Mouse (Mus musculus) megakaryocyte, adult 5-6 weeks (primary cell): ENCODE measurements around the gene Dqx1. TPM values are rescaled to one million over a fixed set of nuclear protein-coding genes. Genes with fewer than 3 reads are reported as not detected.

Experiments
- ATAC-seq: 2 replicates; pipeline ENCODE4 v1.8.0; 2016; ENCODE audit warnings: mild to moderate bottlenecking, inconsistent platforms; ENCODE audit not compliant: poor library complexity, severe bottlenecking
- total RNA-seq, 2 experiments: library from RNA; stranded (forward) in 1 of 2; stranded (reverse) in 1 of 2; fragments of 153-499, 151-499 nt in 1 of 2; fragments of 221-1000, 200-1000 nt in 1 of 2; gene quantifications; 2 replicates each; pipeline versions ENCODE4 v1.2.3 to v1.2.4; 2015 to 2017

The Dqx1 gene
- total RNA-seq, 2 experiments from 2014 or later, result 0.62 to 2.2 TPM

GRCm38 (mm10) chr6:83032769-83033191, 24.9 kb upstream of the Dqx1 start:
- peak; percentile 68 for ATAC-seq

- peak; percentile 77 for ATAC-seq
These were observed 24.1 kb upstream of the Dqx1 start, which contains the start of the genes Dok1 and Loxl3 for GRCm38 (mm10) chr6:83033249-83034185. Dok1 (minus strand) TSS chr6:83033471. Loxl3 (plus strand) TSS chr6:83034173.

GRCm38 (mm10) chr6:83034463-83035055, 23.1 kb upstream of the Dqx1 start:
- ATAC-seq, result no peak

GRCm38 (mm10) chr6:83037188-83037587, 20.5 kb upstream of the Dqx1 start:
- ATAC-seq, result no peak

- ATAC-seq, result peak; percentile 89
These were observed 19.1 kb upstream of the Dqx1 start for GRCm38 (mm10) chr6:83038496-83039012.

GRCm38 (mm10) chr6:83040601-83041000, 17.0 kb upstream of the Dqx1 start:
- no peak for ATAC-seq

- ATAC-seq, result no peak
These were observed 14.1 kb upstream of the Dqx1 start for GRCm38 (mm10) chr6:83043561-83043960.

GRCm38 (mm10) chr6:83043993-83044392, 13.7 kb upstream of the Dqx1 start:
- no peak for ATAC-seq

GRCm38 (mm10) chr6:83044742-83045141, 12.9 kb upstream of the Dqx1 start:
- ATAC-seq, result peak; percentile 67

- no peak for ATAC-seq
These were observed 8.3 kb upstream of the Dqx1 start for GRCm38 (mm10) chr6:83049367-83049766.

GRCm38 (mm10) chr6:83053136-83053960, 4.3 kb upstream of the Dqx1 start:
- ATAC-seq, result peak; percentile 13; the same call in 1 of the 2 replicates

- ATAC-seq, result peak; percentile 91
These were observed 3.4 kb upstream of the Dqx1 start, which contains the start of gene Aup1 for GRCm38 (mm10) chr6:83054074-83054851. Aup1 (plus strand) TSS chr6:83054521.

- no peak; the same call in 1 of the 2 replicates for ATAC-seq
These were observed 2.7 kb upstream of the Dqx1 start, which contains the start of gene Htra2 for GRCm38 (mm10) chr6:83054871-83055431. Htra2 (minus strand) TSS chr6:83055273.

- no peak for ATAC-seq
These were observed 1.1 kb downstream of the Dqx1 start for GRCm38 (mm10) chr6:83058725-83059124.

GRCm38 (mm10) chr6:83065995-83066394, 8.4 kb downstream of the Dqx1 start:
- peak; percentile 39; the same call in 1 of the 2 replicates for ATAC-seq

- ATAC-seq, result no peak
These were observed 8.8 kb downstream of the Dqx1 start for GRCm38 (mm10) chr6:83066441-83066840.

GRCm38 (mm10) chr6:83068221-83068620, 10.6 kb downstream of the Dqx1 start:
- no peak for ATAC-seq

GRCm38 (mm10) chr6:83068706-83069487, 11.3 kb downstream of the Dqx1 start:
- ATAC-seq, result no peak
